Mouse (Mus musculus): ENCODE measurements around the gene Hist1h4f.

Gene Hist1h4f

DNA sequence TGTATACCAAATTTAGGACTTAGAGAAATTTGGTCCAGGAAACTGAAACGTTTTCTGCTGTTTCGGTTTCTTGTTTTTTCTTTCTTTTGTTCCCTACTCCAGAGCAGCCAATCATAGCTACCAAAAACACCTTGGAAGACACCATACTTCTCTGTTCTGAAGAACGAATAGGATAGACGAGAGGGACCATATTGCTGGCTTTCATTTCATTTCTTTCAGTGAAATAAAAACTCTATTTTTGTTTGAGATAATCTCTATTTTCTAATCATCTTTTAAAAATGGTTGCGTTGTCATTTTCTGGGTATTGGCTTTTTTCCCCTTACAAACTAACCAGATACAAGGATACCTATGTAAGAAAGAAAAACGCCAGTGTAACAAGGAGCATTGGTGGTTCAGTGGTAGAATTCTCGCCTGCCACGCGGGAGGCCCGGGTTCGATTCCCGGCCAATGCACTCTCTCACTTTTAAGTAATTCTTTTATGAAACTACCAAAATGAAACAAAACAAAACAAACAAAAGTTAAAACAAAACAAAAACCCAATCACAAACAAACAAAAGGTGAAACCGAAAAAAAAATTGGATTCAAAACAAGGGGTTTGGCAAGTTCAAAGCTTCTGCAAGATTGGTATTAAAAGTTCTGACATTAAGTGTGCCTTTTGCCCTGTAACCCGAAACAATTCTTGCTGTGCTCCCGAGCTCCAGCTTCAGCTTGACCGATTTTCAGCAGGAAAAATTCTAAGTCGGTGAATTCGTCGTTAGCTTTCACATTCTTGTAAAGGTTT lies 34.4 kb downstream of the Hist1h4f start:
- peak; percentile 72 to 75 for DNase-seq (ENCODE audit: low read depth in 2 of 2, low spot score in 2 of 2)

DNA sequence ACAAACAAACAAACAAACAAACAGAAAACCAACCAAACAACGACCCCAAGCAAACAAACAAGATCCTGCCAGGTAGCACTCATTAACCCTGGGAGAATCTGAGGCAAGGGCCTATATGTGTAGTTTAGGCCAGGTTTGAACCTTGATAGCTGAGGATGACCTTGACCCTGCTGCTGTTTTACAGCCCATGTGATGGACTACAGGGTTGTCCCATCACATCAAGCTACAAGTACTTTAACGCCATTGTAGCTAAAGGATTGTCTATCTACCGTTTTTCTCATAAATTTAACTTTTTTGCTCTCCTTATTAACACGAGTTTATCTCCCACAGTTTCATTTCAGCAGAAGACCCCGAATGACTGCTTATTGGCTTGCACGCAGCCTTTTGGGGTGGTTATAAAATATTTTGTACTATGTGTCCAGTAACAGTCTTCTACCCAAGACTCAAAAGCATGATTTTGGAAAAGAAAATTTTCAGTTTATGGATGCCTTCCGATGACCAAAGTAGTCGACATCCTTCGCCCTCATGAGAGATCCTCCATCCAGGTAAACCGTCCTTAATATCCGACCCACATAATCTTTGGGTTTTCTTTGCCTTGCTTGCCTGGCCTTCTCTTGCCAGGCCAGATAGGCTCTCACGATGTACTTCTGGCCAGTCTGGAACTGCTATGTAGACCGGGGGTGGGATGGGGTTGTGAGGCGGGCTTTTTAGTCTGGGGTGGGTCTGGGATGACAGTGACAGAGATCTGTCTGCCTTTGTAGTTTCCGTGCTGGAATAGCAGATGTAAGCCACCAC lies 35.4 kb downstream of the Hist1h4f start:
- DNase-seq (ENCODE audit: low read depth in 2 of 2, low spot score in 2 of 2) = no peak

DNA sequence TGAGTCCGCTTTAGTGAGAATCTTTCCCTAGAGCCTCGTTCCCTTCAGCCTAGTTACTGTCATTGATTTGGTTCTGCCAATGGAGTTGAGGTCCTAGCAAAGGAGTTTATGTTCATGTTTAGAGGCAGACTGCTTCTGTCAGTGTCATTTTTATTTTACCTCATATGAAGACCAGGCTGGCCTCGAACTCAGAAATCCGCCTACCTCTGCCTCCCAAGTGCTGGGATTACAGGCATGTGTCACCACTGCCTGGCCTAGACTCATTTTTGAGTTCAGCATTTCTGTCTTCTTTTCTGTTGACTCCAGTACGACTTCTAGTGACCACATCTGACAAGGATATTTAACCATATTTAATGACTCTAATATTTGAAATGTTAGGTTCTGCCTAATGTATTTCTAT lies 36.2 kb downstream of the Hist1h4f start:
- no peak for DNase-seq (ENCODE audit: low read depth in 2 of 2, low spot score in 2 of 2)

DNA sequence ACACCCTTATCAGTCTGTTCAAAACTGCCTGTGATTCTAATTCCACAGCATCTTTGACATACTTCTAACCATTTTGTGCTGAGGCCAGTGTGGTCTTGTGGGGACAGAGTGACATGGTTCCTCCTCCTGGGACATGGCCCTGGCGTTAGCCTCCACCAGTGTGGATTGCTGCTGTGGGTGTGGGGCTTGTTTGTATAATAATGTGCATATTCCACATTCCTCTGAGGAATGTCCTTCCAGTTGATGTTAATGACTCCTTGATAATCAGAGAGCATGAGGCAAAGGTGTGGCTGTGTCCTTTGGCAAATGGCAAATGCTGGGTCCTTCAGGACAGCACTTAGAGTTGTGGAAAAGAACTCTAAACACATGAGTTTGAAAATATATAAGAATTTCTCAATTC lies 37.9 kb downstream of the Hist1h4f start:
- DNase-seq (ENCODE audit: low read depth in 2 of 2, low spot score in 2 of 2) = no peak

DNA sequence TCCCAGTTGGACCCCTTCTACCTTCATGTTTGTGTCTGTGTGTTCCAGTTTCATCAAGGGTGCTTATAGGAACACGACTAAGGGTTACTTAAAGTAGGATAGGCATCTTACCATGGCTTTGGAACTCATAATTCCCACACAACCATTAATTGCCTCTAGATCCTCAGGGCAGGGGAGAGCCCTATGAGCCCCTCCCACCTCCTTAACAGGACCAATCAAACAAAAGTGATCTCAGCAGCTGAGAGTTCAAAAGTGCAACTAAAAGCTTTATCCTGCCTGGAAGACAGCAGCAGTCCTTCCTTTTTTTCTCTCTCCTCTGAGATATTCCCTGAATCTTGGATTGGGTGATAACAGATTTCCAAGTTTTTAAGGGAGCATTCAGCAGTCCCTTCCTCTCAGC lies 41.3 kb downstream of the Hist1h4f start:
- DNase-seq (ENCODE audit: low read depth in 2 of 2, low spot score in 2 of 2) = no peak

DNA sequence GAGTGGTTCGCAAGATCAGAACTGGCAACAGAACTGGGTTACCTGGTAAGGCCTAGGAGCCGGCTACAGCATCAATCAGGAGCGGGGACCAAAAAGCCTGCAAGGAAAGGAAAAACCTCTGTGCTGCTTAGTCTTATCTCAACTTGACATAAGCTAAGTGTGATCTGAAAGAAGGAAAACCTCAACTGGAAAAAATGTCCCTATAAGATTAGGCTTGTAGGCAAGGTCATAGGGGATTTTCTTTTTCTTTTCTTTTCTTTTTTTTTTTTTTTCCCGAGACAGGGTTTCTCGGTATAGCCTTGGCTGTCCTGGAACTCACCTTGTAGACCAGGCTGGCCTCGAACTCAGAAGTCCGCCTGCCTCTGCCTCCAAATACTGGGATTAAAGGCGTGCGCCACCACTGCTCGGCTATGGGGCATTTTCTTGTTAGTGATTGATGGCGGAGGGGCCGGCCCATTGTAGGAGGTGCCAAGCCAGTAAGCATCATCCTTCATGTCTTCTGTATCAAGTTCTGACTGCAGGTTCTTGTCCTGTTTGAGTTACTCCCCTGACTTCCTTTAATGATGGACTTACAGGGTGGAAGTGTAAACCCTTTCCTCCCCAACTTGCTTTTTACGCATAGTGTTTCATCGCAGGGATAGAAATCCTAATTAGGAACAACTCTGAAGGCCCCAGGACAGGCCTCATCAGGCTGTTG lies 44.5 kb downstream of the Hist1h4f start:
- no peak for DNase-seq (ENCODE audit: low read depth in 2 of 2, low spot score in 2 of 2)

DNA sequence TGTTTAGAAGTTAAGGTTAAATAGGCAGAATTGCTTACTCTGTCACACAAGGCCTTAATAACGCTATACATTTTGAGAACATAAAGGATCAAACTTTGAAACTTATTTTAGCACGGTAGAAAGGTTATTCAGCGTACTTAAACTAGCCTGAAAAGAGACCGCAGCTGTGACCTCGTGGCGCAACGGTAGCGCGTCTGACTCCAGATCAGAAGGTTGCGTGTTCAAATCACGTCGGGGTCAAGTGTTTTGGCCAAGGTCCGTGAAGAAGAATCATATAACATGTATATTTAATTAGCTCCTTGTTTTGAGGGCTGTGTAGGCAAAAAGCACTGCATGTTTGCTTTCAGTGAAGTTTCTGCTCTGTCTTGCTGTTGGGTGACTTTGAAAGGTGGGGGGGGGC lies 45.1 kb downstream of the Hist1h4f start:
- DNase-seq (ENCODE audit: low read depth in 2 of 2, low spot score in 2 of 2) = peak; percentile 42 to 53

DNA sequence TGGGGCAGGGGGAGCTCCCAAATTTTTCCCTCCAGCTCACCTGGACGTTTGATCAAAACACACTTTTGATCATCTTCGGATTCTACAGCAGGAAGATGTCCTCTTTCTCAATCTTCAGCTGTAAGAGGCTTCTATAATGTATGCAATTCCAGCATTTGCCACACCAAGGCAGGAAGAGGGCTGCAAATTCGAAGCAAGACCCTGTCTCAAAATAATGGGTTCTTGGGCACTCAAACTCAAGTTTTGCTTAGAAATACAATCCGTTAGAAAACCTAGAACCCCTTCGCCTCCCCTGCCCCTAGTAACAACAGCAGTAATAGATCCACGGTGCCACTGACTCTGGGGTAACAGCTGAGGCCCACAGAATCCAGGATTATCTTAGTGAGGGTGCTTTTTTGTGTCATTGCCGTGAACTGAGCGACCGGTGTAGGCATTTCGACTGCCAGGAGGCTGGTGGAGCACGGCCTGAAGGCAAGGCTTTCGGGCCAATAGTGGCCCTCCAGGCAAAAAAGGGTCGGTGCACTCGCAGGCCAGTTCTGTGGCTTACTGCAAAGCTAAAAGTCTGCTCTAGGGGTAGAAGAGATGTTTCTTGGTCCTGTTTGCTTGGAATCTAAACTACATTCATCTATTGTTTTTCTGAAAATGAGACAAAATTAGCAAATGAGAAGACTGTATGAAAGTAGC lies 45.6 kb downstream of the Hist1h4f start:
- DNase-seq (ENCODE audit: low read depth in 2 of 2, low spot score in 2 of 2) = no peak

DNA sequence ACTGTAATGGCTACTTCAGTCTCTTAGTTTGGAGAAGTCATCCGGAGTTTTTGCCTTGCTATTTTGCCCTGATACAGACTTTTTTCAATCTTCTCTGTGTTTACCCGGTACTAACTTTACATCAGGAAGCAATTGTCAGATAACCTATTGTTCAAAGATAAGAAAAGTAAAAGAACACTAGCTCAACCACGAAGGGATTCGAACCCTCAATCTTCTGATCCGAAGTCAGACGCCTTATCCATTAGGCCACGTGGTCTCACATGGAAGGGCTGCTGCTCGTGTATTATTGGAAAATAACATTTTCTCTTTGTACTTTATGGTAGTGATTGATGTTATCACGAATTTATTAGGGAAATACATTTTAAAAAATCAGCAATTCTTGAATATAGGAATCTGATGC lies 47.7 kb downstream of the Hist1h4f start:
- DNase-seq (ENCODE audit: low read depth in 2 of 2, low spot score in 2 of 2) = peak; percentile 41 to 57

DNA sequence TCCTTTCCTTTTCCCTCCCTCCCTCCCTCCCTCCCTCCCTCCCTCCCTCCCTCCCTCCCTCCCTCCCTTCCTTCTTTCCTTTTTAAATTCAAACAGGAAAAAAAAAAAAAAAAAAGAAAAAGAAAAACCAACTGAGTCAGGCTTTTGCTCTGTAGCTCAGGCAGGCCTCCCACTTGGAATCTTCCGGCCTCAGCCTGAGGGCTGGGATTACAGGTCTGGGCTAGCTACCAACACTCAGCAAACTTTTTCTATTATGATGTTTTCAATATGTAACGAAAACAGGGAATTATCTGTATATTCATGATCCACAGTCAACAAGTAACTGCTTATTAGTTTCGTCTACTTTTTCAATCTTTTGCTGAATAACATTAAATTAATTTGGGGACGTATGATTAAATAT lies 48.5 kb downstream of the Hist1h4f start:
- no peak for DNase-seq (ENCODE audit: low read depth in 2 of 2, low spot score in 2 of 2)

DNA sequence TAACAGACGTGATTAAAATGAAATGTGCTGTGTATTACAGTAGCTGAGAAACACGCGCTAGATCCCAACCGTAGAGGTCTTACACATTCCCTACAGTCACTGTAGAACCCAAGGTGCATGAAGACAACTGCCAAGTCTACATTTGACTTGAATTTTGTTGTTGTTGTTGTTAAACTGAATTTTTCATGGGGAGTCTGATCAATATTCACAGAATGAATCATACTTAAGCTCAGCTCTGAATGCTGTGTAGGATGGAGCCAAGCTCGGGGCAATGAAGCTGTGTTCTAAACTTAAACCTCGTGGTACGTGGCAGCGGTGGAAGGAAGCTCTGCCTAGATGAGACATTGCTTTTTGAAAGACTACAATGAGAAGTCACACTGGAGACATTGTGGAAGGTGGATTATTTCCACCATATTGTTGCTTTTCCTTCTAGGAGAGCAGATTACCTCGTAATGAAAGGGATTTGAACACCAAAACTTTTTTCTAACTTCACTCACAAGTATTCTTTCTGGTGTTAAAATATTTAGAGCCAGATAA lies 49.3 kb downstream of the Hist1h4f start:
- no peak for DNase-seq (ENCODE audit: low read depth in 2 of 2, low spot score in 2 of 2)

DNA sequence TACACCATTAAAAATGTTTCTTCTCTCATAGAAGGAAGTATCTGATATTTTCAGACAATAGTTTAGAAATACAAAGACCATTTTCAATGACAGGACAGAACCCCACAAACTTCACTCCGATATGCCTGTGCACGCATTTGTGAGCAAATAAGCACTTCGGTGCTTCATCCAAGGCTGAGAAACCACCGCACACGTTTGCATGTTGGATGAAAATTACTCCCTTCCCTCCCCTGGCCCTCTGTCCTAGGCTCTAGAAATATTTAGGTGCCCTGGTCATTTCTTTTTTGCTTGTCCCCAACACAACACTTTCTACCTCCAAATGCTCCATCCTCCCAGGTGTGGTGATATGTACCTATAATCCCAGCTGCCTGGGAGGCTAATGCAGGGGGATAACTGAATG lies 49.9 kb downstream of the Hist1h4f start:
- no peak for DNase-seq (ENCODE audit: low read depth in 2 of 2, low spot score in 2 of 2)
